Mouse (Mus musculus): ENCODE measurements at regions not wholly inside any gene's neighbourhood (a gene's known extent, or its start where the extent isn't known, plus 50 kb on each side); places are given as distances from the start of the nearest gene placed in this dataset.

DNA sequence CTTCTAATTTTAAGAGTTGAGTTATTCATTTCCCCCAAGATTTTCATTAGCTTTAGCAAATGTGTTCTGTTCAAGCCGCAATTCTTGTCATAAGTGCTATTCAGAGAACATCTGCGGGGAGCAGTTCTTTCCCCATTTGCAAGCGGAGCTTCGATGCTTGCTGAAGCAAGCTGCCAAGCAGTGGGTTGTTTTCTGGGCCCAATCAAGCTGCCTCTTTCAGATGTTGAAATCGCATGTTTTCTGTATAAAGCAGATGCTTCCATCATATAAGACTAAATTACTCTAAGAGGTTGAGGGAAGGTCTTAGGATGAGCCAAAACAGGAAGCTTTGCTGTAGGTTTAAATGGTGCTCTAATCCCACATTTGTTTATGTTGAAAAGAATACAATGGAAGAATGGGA is 547.4 kb downstream of the Abca13 start:
- no peak for DNase-seq (ENCODE audit: low spot score)

DNA sequence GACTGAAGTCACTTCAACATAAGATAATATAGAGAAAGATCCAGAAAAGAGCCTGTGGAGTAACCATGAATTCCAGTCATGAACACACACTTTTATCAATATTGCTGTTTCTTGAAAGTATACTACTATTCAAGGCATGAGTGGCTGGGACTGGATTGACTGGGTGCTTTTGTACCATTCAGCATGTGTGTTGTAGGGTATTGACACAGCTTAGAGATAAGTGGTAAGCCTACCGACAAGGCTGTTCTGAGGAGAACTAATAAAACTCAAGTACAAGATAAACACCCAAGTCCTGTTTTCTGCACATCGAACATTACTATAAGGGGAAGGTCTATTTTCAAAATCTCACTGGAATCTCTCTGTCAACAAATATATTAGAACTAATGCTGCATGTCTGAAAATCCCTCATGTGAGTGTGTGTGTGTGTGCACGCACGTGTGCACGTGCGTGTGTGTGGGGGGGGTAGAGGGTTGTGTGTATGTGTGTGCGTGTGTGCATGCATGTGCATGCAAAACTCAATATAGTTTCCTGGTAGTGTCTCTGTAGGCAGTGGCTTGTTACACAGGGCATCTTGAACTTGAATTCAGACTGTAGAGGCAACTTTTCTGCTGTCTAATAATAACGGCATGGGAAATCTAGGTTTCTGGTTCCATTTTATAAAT is 588.6 kb downstream of the Abca13 start:
- no peak for DNase-seq (ENCODE audit: low spot score)

GRCm38 (mm10) chr11:9793175-9793828 is 601.6 kb downstream of the Abca13 start:
- DNase-seq (ENCODE audit: low spot score): peak; percentile 2

DNA sequence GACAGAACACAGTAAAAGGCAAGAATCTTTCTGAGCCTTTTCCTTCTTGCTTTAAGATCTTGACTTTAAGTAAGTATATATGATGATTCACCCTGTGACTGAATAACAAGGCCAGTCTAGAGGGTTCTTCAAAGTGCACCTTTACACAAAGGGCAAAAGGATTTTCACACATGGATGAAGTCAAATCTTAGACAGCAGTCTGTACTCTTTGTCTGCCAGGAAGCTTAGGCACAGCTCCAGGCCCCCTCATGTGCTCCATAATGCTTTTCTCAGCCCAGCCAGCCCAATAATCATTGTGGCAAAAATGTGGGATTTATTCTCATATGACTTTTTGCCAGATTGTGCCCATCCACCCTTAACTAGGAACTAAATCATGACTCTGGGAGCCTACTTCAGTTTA is 647.9 kb downstream of the Abca13 start:
- no peak for DNase-seq (ENCODE audit: low spot score)

DNA sequence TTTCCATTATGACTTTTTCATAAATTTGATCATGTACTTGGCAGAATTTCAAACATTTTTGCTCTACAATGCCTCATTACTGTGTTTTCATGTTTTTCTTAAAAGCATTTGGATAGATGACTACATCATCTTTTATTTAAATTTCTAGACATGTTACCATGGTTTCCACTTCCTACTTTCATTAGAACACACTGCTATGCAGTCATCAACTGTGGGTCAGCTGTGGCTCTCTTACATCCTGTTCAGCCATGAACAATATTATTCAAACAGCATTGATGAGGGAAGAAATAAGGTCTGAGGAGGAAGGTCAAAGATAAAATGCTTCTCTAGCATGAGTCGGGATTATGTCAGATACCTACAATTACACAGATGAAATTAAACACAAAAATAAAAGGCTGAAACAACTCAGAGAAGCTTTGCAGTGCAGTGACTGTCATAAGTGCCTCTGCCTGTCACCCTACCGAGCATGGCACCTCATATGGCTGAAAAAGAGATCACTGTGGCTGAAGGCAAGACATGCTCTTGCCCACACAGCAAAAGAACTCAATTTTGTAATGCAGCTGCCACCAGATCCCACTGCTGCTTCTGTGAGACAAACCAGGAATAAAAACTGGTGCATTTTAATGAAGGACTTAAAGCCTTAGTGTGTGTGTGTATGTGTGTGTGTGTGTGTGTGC is 676.9 kb downstream of the Abca13 start:
- DNase-seq (ENCODE audit: low spot score): no peak

Measured in embryo, embryonic 10.5 days (tissue).